Mouse (Mus musculus) intestine, embryonic 16.5 days (tissue): ENCODE data around the gene Tmem136. TPM values are rescaled to one million over a fixed set of nuclear protein-coding genes. Genes with fewer than 3 reads are reported as not detected.
A peak's percentile ranks its signal among the peaks of the same experiment; 100 is the strongest.
"Not testable (repeated sequence)": the region's sequence is repeated elsewhere in the genome, so short reads cannot be mapped to it uniquely, and the experiment has no call there.

ENCODE experiments used
- ATAC-seq: fragments of 200-750 bp; cut with Nextera tagmentation; 2 replicates; pipeline ENCODE4 v1.8.0; 2017; ENCODE audit warnings: moderate TSS enrichment, moderate library complexity
- H3K27ac ChIP-seq: fragments of 300-500 bp; sonication (generic); 2 replicates; pipeline ENCODE4 v1.5.1; 2014; ENCODE audit warnings: mild to moderate bottlenecking, low read length
- H3K27me3 ChIP-seq: fragments of 300-500 bp; sonication (generic); replicated peaks from 2 replicates; pipeline ENCODE4 v1.6.1; 2014; ENCODE audit warnings: low read length, control low read depth, mixed read lengths; ENCODE audit not compliant: control insufficient read depth, insufficient read depth
- H3K36me3 ChIP-seq: fragments of 300-500 bp; sonication (generic); 2 replicates; pipeline ENCODE4 v1.6.1; 2014; ENCODE audit warnings: low read length, control low read depth; ENCODE audit not compliant: control insufficient read depth, insufficient read depth
- H3K4me1 ChIP-seq: fragments of 300-500 bp; sonication (generic); 2 replicates; pipeline ENCODE4 v1.6.1; 2014; ENCODE audit warnings: low read length, control low read depth, mixed read lengths; ENCODE audit not compliant: control insufficient read depth, insufficient read depth
- H3K4me2 ChIP-seq: fragments of 300-500 bp; sonication (generic); 2 replicates; pipeline ENCODE4 v1.6.1; 2014; ENCODE audit warnings: low read depth, low read length, control low read depth
- H3K4me3 ChIP-seq: fragments of 300-500 bp; sonication (generic); 2 replicates; pipeline ENCODE4 v1.5.1; 2014; ENCODE audit warnings: mild to moderate bottlenecking, low read length
- H3K9ac ChIP-seq: fragments of 300-500 bp; sonication (generic); 2 replicates; pipeline ENCODE4 v1.6.1; 2014; ENCODE audit warnings: low read depth, low read length
- H3K9me3 ChIP-seq: fragments of 300-500 bp; sonication (generic); 2 replicates; pipeline ENCODE4 v1.6.1; 2016; ENCODE audit warnings: low read length, control low read depth; ENCODE audit not compliant: control insufficient read depth
- WGBS: fragments of 180-500 bp; shearing (Covaris S2); extraction: QIAGEN DNeasy Blood & Tissue Kit; methylation state at CpG from one replicate; pipeline ENCODE4 v1.1.7; 2014; 5-methylcytosine and 5-hydroxymethylcytosine counted together
- polyA plus RNA-seq: library from polyadenylated mRNA; unstranded; fragments of >200 nt; fragmentation: Nextera tagmentation; extraction: Ambion mirVana; gene quantifications from 2 replicates; pipeline ENCODE4 v1.2.1, GENCODE M21; 2015

The Tmem136 gene
- polyA plus RNA-seq, 1 experiment from 2014 or later: 3.3 TPM

DNA sequence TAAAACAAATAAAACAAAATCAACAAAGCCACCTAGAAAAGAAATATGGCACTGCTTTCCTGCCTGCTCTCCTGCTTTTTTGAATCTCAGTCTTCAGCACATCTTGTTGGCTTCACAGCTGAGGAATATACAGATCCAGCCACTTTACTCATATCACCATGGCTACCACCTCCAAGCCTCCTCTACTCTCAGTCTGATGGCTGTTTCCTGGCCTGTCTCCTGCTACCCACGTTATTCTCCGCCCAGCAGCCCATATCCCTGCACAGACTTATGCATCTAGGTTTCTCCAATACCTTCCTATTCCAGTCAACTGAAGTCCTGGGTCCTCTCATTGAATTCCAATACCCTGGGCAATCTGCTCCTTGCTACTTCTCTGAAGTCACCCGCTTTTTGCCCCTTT is 17.2 kb upstream of the Tmem136 start:
- H3K9ac ChIP-seq: no peak overlapping the region
- H3K4me3 ChIP-seq: no peak overlapping the region
- H3K27ac ChIP-seq: no peak overlapping the region
- H3K4me2 ChIP-seq: no peak overlapping the region
- no peaks in the 10 kb centered on the region for H3K9me3 ChIP-seq
- H3K4me1 ChIP-seq: no peaks in the 10 kb centered on the region
- H3K27me3 ChIP-seq: no peaks in the 10 kb centered on the region
- H3K36me3 ChIP-seq: no peaks in the 10 kb centered on the region
- no peak for ATAC-seq
- 76% methylated on average over 3 of the region's 3 CpGs for WGBS

DNA sequence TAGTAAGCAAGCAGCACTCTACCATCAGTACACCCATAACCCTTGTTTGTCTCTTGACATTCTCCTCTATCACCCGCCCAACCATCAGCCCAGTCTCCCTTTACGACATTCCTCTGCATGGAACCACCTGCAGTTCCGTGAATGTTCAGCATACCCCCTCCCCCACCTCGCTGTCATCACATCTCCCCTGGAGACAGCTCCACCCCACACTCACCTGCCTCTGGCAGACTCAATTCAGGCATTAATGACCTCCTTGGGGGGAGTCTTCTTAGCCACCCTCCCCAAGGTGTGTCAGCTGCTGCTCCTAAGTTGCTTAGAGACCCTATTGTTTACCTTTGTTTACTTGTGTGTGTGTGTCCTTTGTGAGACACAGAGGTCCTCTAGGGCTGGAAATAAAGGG is 16.0 kb upstream of the Tmem136 start:
- 25% methylated on average over 4 of the region's 4 CpGs for WGBS
- no peak for ATAC-seq
- H3K4me1 ChIP-seq: no peaks in the 10 kb centered on the region
- H3K4me3 ChIP-seq: no peak overlapping the region
- no peak overlapping the region for H3K9ac ChIP-seq
- no peak overlapping the region for H3K27ac ChIP-seq
- no peaks in the 10 kb centered on the region for H3K36me3 ChIP-seq
- H3K27me3 ChIP-seq: no peaks in the 10 kb centered on the region
- H3K4me2 ChIP-seq: no peak overlapping the region
- no peaks in the 10 kb centered on the region for H3K9me3 ChIP-seq

GRCm38 (mm10) chr9:43131940-43132339 is 15.6 kb upstream of the Tmem136 start:
- Histone ChIP-seq H3K27me3 (no peaks in the 10 kb centered on the region), H3K4me1 (no peaks in the 10 kb centered on the region), H3K4me3 (no peak overlapping the region), H3K9ac (no peak overlapping the region), H3K27ac (no peak overlapping the region), H3K36me3 (no peaks in the 10 kb centered on the region), H3K4me2 (no peak overlapping the region), H3K9me3 (no peaks in the 10 kb centered on the region)
- WGBS: 63% methylated on average over 5 of the region's 5 CpGs
- no peak for ATAC-seq

GRCm38 (mm10) chr9:43130684-43131083 is 14.3 kb upstream of the Tmem136 start:
- Histone ChIP-seq H3K4me2 (no peak overlapping the region), H3K27me3 (no peaks in the 10 kb centered on the region), H3K9me3 (no peaks in the 10 kb centered on the region), H3K36me3 (no peaks in the 10 kb centered on the region), H3K9ac (no peak overlapping the region), H3K4me1 (no peaks in the 10 kb centered on the region), H3K27ac (no peak overlapping the region), H3K4me3 (no peak overlapping the region)
- no peak for ATAC-seq
- WGBS: 93% methylated on average over 2 of the region's 2 CpGs

DNA sequence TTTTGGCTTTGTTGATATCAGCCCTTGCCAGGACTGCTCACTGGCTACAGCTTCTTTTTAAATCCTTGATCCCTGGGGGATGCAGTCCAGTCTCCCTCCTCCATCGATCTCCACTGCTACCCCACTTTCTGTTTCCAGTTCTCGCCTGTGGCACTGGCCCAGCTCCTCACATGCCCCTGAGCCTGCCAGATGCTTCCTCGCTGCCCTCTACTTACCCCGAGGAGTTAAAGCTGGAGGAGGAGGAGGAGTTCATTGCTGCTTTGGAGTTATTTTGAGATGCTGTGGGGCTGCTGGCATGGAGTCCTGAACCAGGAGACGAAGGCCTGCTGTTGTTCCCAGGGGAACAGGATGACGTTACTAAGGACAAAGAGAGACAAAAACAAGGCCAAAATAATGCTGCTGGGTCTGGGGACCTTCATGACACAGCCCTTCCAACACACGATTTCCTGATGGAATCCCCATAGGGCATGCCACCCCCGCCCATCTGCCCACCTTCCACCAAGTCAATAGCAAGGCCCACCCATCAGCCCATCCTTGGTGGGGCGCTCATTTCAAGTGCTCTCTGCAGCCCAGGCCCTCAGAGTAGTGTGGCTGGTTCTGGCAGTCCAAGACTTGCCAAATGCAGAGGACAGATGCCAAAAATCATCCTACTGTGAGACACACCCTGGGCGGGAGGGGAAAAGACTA is 10.9 kb upstream of the Tmem136 start:
- Histone ChIP-seq H3K4me3 (no peak overlapping the region), H3K27ac (no peak overlapping the region), H3K4me1 (no peaks in the 10 kb centered on the region), H3K36me3 (no peaks in the 10 kb centered on the region), H3K9me3 (no peaks in the 10 kb centered on the region), H3K9ac (no peak overlapping the region), H3K27me3 (no peaks in the 10 kb centered on the region), H3K4me2 (no peak overlapping the region)
- ATAC-seq: no peak
- 69% methylated on average over 10 of the region's 10 CpGs for WGBS

DNA sequence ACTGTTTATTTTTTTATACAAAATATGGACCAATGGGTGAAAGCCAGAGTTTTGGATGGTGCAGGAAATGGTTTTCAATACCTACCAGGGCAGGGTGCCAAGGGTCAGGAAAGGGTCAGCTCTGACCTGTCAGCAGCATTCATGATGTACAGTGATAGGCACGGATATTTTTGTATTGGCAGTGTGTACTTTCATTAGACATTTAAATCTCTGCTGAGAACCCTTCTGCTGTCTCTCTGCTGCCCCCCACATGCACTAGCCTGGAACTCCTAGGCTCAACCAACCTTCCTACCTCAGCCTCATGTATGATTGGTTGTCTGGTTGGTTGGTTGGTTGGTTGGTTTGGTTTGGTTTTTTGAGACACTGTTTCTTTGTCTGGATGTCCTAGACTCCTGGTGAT is 6.0 kb upstream of the Tmem136 start:
- Histone ChIP-seq H3K4me2 (no peak overlapping the region), H3K27ac (no peak overlapping the region), H3K36me3 (no peaks in the 10 kb centered on the region), H3K9ac (no peak overlapping the region), H3K4me3 (no peak overlapping the region), H3K4me1 (no peaks in the 10 kb centered on the region), H3K27me3 (no peaks in the 10 kb centered on the region), H3K9me3 (no peaks in the 10 kb centered on the region)
- 47% methylated on average over 1 of the region's 1 CpGs for WGBS
- ATAC-seq: no peak

GRCm38 (mm10) chr9:43121948-43122347 is 5.6 kb upstream of the Tmem136 start:
- H3K27me3 ChIP-seq: not testable (repeated sequence)
- 86% methylated on average over 2 of the region's 2 CpGs for WGBS

GRCm38 (mm10) chr9:43116997-43117336 is 597 bp upstream of the Tmem136 start:
- Histone ChIP-seq H3K4me3 (no peak overlapping the region), H3K4me2 (no peak overlapping the region)

More at GRCm38 (mm10) chr9:43121948-43122347, 5.6 kb upstream of the Tmem136 start:
- not testable (repeated sequence) for H3K4me1 ChIP-seq, H3K4me3 ChIP-seq, H3K27ac ChIP-seq, ATAC-seq, H3K9me3 ChIP-seq, H3K4me2 ChIP-seq, H3K36me3 ChIP-seq, H3K9ac ChIP-seq

DNA sequence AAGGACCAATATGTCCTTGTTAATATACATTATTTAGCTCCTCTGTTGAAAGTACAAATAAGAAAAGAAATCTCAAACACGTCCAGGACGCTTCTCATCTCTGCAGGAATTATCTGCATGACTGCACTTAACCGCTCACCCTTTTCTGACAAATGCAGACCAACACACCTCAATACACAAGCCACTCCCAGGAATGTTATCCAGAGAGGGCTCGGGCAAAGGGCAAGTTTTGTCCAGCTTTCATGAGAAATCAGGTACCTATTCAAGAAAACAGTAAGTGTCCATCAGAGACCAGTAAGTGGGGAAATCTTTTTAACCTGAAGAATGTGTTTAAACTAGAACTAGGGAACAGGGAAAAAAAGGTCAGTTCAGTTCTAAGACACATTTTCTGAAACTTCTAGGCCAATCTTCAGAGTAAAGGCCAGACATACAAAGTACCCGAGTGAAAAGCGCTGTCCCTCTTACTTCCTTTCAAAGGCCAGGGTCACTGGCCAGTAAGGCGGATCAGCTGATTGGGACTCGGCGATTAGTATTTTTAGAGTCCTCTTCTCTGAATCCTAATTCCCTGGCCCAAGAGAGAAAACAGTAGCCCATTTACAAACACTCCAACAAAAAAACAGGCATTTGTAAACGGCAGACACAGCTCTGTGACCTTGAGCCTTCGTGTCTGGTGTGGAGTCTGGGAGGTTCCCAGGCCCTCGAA is 788 bp downstream of the Tmem136 start:
- Histone ChIP-seq H3K9me3 (no peaks in the 10 kb centered on the region), H3K9ac (peak overlapping the region; percentile 76), H3K27ac (no peak overlapping the region), H3K4me2 (peak overlapping the region; percentile 93), H3K4me1 (peaks cover 11% of the 10 kb centered on the region), H3K36me3 (no peaks in the 10 kb centered on the region), H3K27me3 (no peaks in the 10 kb centered on the region), H3K4me3 (peak overlapping the region; percentile 65)
- no peak; the same call in 1 of the 2 replicates for ATAC-seq
- 27% methylated on average over 12 of the region's 12 CpGs for WGBS

More at GRCm38 (mm10) chr9:43116997-43117336, 597 bp upstream of the Tmem136 start:
- no peaks in the 10 kb centered on the region for H3K9me3 ChIP-seq
- 83% methylated on average over 6 of the region's 6 CpGs for WGBS
- H3K27ac ChIP-seq: no peak overlapping the region
- no peaks in the 10 kb centered on the region for H3K36me3 ChIP-seq
- peaks cover 11% of the 10 kb centered on the region for H3K4me1 ChIP-seq
- ATAC-seq: no peak
- no peaks in the 10 kb centered on the region for H3K27me3 ChIP-seq
- H3K9ac ChIP-seq: no peak overlapping the region
